Comparison of ENCODE assay signal across 40 mouse cellular contexts in the genomic region with DNA sequence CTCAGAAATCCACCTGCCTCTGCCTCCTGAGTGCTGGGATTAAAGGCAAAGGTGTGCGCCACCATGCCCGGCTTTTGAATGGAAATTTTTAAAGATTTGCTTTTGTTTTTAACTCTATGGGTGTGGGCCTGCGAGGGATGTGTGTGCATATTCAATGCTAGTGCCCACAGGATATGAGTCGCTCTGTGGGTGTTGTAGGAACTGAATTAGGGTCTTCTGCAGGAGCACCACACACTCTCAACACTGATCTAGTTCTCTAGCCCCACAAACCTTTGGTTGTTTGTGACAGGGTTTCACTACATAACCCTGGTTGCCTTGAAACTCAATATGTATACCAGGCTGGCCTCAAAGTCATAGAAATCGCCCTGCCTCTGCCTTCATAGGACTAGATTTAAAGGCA. TPM values are rescaled to one million over a fixed set of nuclear protein-coding genes. Genes with fewer than 3 reads are reported as not detected.
"Had no signal": no experiment of that assay in that cellular context is flagged by ENCODE, and none has a peak within 500 bp of the region (broad histone marks: within the 10 kb centered on the region; RNA-seq: fewer than 3 reads in every experiment).

No protein-coding gene starts in this region.

- H3K27ac ChIP-seq: heart, embryonic 10.5 days; heart, embryonic 13.5 days; heart, embryonic 15.5 days; hindbrain, embryonic 10.5 days; hindbrain, embryonic 12.5 days; hindbrain, embryonic 13.5 days; hindbrain, embryonic 14.5 days; hindbrain, embryonic 15.5 days; hindbrain, postnatal 0 days; kidney, embryonic 15.5 days; kidney, postnatal 0 days; layer of hippocampus, adult 2 months; left cerebral cortex, adult 2 months had no signal

- DNase-seq: heart, postnatal 10 days; heart, postnatal 14 days; heart, postnatal 36 days; heart, postnatal 4 days; kidney, adult 11 months; kidney, adult 18-20 months; kidney, adult 2 months; kidney, adult 8-10 months; kidney, adult 9 months; kidney, postnatal 10 days; kidney, postnatal 14 days; kidney, postnatal 25 days; kidney, postnatal 36 days; kidney, postnatal 4 days; layer of hippocampus, adult 9-11 months; layer of hippocampus, postnatal 36 days had no signal

- H3K4me2 ChIP-seq: heart, embryonic 11.5 days; heart, embryonic 12.5 days; heart, embryonic 13.5 days; heart, embryonic 15.5 days; hindbrain, embryonic 12.5 days; hindbrain, embryonic 13.5 days; hindbrain, embryonic 14.5 days; hindbrain, embryonic 15.5 days; kidney, embryonic 15.5 days had no signal

- H3K4me3 ChIP-seq: heart, embryonic 10.5 days; heart, embryonic 12.5 days; heart, embryonic 13.5 days; heart, embryonic 15.5 days; hindbrain, embryonic 10.5 days; hindbrain, embryonic 12.5 days; hindbrain, embryonic 13.5 days; hindbrain, embryonic 15.5 days; kidney, embryonic 15.5 days; layer of hippocampus, adult 2 months; left cerebral cortex, adult 2 months had no signal

- H3K9ac ChIP-seq: heart, embryonic 12.5 days; heart, embryonic 13.5 days; heart, embryonic 15.5 days; hindbrain, embryonic 12.5 days; hindbrain, embryonic 13.5 days; hindbrain, embryonic 14.5 days; hindbrain, embryonic 15.5 days; kidney, embryonic 15.5 days had no signal

- ATAC-seq: hindbrain, embryonic 16.5 days; hindbrain, postnatal 0 days; inflammation-experienced regulatory T-cells, adult 6 months; intestine, embryonic 16.5 days; intestine, postnatal 0 days had no signal

- H3K27me3 ChIP-seq: heart, embryonic 12.5 days; heart, embryonic 13.5 days; hindbrain, embryonic 12.5 days; hindbrain, embryonic 13.5 days; hindbrain, embryonic 15.5 days had no signal

- H3K36me3 ChIP-seq: heart, embryonic 10.5 days; heart, embryonic 12.5 days; heart, embryonic 13.5 days; heart, embryonic 15.5 days; hindbrain, embryonic 10.5 days; hindbrain, embryonic 12.5 days; hindbrain, embryonic 13.5 days; hindbrain, embryonic 15.5 days; kidney, embryonic 15.5 days had no signal

- H3K9me3 ChIP-seq: heart, embryonic 10.5 days; heart, embryonic 12.5 days; heart, embryonic 13.5 days; heart, embryonic 15.5 days; hindbrain, embryonic 10.5 days; hindbrain, embryonic 12.5 days; hindbrain, embryonic 13.5 days; hindbrain, embryonic 15.5 days; kidney, embryonic 15.5 days had no signal

RNA-seq across cellular contexts. Expression of gene Cfap97d2, which starts 16.4 kb away (rescaled TPM):
- polyA plus RNA-seq: heart, embryonic 10.5 days; heart, embryonic 11.5 days; heart, embryonic 13.5 days; heart, embryonic 14.5 days; heart, embryonic 15.5 days; heart, embryonic 16.5 days; heart, postnatal 0 days; inflammation-experienced regulatory T-cells, adult 6 months; intestine, embryonic 14.5 days; intestine, postnatal 0 days; kidney, adult 2 months; kidney, embryonic 15.5 days; kidney, embryonic 16.5 days; kidney, postnatal 0 days had no signal
